Mouse (Mus musculus): ENCODE data around the gene Clybl.

Clybl gene

GRCm38 (mm10) chr14:122196851-122197250, 15.3 kb downstream of the Clybl start:
- no peak for DNase-seq (ENCODE audit: low spot score in 2 of 2)

- DNase-seq (ENCODE audit: low spot score in 2 of 2): no peak
Measured at GRCm38 (mm10) chr14:122200247-122200885, 18.9 kb downstream of the Clybl start.

DNA sequence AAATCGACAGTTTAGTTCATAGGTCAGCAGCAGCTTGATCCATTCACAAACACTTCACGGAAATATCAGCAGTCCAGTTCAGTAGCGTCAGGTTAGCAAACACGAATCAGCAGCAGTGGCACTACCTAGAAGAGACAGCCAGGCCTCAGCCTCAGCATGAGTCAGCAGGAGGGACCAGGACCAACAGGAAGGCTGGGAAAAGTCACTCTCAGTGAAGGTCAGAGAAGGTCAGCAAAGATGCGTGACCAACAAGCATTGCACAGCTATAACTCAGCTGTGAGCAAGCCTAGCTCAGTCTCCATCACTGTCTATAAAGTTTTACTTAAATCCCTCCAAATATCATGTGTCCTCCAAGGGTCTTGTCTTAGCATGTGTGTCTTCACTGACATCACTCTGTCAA, 27.7 kb downstream of the Clybl start:
- no peak for DNase-seq (ENCODE audit: low spot score in 2 of 2)

GRCm38 (mm10) chr14:122213590-122213989, 32.1 kb downstream of the Clybl start:
- DNase-seq (ENCODE audit: low spot score in 2 of 2): no peak

DNA sequence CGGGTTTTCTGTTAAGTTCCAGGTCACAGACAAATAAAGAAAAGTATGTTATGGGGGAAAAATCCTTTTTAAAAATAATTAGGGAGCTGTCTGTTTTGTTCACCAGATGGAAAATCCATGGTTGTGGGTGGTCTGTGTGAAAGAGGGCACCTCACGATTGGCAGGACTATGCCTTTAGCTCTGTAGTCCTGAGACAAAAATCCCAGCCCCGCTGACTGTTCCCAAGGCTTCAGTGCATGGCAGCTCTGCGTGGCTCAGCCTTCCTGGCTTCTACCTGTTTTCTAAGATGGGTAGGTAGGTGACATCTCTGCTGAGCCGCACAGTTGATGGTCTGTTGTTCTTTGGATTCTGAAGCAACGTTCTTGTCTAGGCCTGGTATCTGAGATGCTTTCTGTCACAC, 32.6 kb downstream of the Clybl start:
- DNase-seq (ENCODE audit: low spot score in 2 of 2): no peak

GRCm38 (mm10) chr14:122217221-122217620, 35.7 kb downstream of the Clybl start:
- DNase-seq (ENCODE audit: low spot score in 2 of 2): no peak

- DNase-seq (ENCODE audit: low spot score in 2 of 2): no peak
Measured at GRCm38 (mm10) chr14:122222934-122223374, 41.5 kb downstream of the Clybl start.

DNA sequence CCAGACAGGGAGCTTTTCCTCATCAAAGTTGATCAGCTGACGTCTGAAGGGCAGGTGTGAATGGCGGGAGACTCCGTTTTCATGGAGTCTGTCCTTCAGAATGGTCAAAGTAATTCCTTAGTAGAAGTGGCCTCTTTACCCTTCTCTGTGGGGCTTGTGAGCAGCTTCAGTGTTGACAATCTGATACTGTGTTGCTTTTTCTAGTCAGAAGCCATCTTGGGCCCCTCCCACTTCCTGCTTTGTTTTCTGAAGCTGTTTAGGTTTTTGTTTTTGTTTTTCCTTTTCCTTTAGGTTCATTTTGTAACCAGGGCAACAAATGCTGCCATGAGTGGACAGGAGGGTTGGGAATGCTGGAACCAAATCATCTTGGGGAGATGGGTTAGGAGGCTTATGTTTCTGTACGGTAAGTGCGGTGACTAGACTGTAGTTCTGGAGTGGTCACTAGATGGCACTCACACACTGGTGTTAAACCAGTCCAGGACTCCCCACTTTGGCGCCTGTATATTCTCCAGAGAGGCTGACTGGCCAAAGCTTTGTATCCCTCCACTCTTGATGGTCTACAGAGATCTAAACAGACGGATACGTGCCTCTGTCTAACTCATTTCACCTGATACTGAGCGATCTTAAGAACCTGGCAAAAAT, 42.1 kb downstream of the Clybl start:
- peak; percentile 50 to 75 for DNase-seq (ENCODE audit: low spot score in 2 of 2)

DNA sequence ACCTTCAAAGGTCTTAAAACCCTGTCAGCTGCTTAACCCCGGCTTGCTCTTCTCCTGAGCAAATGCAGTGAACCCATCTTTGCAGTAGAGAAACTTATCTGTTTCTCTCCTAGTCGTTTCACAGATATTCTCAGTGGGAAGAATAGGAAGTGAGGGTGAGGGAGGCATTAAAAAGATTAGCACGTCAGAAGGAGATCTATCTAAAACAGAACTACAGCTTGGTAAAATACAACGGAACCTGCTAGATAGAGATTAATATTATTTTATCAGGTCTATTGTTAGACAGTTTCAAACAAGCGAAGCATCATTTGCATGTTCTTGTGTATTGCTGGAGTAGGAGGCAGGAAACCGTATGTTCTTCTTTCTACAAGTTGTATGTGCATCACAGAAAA, 42.6 kb downstream of the Clybl start:
- no peak for DNase-seq (ENCODE audit: low spot score in 2 of 2)

GRCm38 (mm10) chr14:122224501-122224928, 43.0 kb downstream of the Clybl start:
- no peak for DNase-seq (ENCODE audit: low spot score in 2 of 2)

- no peak for DNase-seq (ENCODE audit: low spot score in 2 of 2)
Measured at GRCm38 (mm10) chr14:122225479-122226132, 44.1 kb downstream of the Clybl start.

DNA sequence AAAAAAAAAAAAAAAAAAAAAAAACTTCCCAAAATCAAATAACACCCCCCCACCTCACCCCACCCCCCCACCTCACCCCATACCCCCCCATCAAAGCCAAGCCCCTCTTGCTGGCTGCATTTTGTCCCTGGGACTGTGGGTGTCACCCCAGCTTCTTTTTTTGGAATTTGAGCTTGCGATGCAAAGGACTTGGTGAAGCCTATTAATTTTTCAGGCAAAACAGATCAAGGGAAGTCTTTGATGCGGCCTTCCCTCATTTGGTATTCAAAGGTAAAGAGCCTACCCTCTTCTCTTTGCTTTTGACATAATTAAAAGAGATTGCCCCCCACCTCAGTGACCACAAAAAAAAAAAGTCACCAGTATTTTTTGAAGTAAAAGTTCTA, 44.6 kb downstream of the Clybl start:
- DNase-seq (ENCODE audit: low spot score in 2 of 2): no peak

- DNase-seq (ENCODE audit: low spot score in 2 of 2): no peak
Measured at GRCm38 (mm10) chr14:122226666-122227453, 45.4 kb downstream of the Clybl start.

GRCm38 (mm10) chr14:122227454-122227951, 46.0 kb downstream of the Clybl start:
- no peak for DNase-seq (ENCODE audit: low spot score in 2 of 2)

GRCm38 (mm10) chr14:122228816-122229551, 47.5 kb downstream of the Clybl start:
- DNase-seq (ENCODE audit: low spot score in 2 of 2): no peak

DNA sequence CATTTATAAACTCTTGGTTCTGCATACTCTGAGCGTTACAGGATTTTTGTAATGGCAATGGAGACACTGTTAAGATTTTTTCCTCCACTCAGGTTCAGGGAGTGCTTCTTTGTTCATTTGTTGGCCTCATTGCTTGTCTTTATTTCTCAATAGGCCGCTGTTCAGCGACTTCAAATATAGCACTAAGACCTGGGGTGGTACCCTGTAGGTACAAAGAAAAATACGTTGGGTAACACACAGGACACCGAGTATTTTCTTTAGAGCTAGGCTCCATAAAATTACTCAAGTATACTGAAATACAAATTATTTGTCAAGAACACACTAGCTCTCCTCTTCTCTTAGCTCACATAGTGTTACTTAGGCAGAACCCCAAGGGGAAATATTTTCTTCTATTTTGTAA, 48.5 kb downstream of the Clybl start:
- DNase-seq (ENCODE audit: low spot score in 2 of 2): no peak

GRCm38 (mm10) chr14:122230621-122231025, 49.1 kb downstream of the Clybl start:
- DNase-seq (ENCODE audit: low spot score in 2 of 2): no peak

DNA sequence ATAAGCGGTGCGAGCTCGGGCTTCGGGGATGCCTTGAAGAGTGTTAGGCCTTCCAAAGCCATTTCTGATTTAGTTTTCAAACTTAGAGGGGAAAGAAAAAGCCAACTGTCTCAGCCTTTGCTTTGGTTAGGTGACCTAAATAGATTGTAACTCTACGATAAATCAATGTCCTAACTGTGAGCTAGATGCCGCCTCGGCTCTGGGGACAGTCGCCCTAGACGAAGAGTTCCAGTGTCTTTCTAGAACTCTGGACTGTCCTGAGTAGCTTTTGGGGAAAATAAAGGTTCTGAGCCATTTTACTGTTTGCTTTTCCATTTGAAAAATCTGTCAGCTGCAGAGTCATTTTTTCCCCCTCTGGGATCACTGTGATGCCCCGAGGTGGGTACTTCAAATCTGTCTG, 49.6 kb downstream of the Clybl start:
- DNase-seq (ENCODE audit: low spot score in 2 of 2): no peak

DNA sequence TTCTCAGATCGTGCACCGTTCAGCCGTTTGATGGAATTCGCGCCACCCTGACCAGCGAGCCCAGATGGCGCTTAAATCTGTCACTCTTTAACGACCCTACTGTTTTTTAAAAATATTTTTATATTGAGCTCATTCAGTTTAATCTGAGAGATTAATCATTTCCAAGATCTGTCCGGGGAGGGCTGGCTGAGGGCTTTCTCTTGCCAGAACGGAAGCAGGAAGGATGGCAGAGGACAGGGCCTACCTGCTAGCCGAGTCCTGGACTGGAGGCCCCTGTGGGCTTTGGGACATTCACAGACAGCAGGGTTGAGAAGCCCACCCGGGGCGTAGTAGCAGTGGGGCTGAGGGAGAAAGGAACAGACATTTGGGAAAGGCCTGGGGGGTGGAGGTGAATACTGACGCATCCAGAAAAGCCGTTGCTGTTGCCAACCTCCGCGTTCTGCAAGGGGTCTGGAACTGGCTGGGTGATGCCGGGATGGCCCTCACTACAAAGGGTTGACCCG, 51.8 kb downstream of the Clybl start:
- no peak for DNase-seq (ENCODE audit: low spot score in 2 of 2)

DNA sequence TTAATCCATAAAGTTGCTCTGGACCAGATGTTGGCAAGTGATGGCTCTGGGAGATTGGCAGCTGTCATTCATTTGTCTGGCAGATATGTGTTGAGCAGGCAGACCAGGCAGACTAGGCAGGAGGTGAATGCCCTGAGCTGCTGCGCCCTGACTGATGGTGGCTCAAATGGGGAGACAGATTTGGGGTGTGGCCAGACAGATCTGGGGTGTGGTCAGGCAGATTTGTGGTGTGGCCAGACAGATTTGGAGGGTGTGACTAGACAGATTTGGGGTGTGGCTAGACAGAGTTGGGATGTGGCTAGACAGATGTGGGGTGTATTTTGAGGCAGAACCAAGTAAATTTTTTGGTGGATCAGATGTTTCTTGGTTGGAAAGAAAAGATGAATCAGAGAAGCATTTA, 62.4 kb downstream of the Clybl start:
- no peak for DNase-seq (ENCODE audit: low spot score in 2 of 2)

Measured in spleen, postnatal 10 days (tissue).